Mouse (Mus musculus) liver, postnatal 0 days (tissue): Measurements from ENCODE around the gene Gm20662.

ENCODE experiments used
- CTCF ChIP-seq: sonication (generic); IDR thresholded peaks from 2 replicates; pipeline ENCODE4 v1.5.1; 2016; ENCODE audit warnings: antibody characterized with exemption, low read depth
- EP300 ChIP-seq: IDR thresholded peaks from 2 replicates; pipeline ENCODE4 v1.6.1; 2016; ENCODE audit warnings: antibody characterized with exemption, low read depth, mild to moderate bottlenecking

- no peak for TF ChIP-seq CTCF
- no peak for TF ChIP-seq EP300
These were observed 14.2 kb downstream of the Gm20662 start for GRCm38 (mm10) chr9:108010385-108010784.
